Mouse (Mus musculus) ovary, adult 18-20 months (tissue): ENCODE results near the gene Clstn2.
A peak's percentile ranks its signal among the peaks of the same experiment; 100 is the strongest.

Source experiments
- DNase-seq: peaks from one replicate; pipeline ENCODE4 v3.0.0; 2022; ENCODE audit warnings: low spot score, mixed read lengths

Clstn2 gene

DNA sequence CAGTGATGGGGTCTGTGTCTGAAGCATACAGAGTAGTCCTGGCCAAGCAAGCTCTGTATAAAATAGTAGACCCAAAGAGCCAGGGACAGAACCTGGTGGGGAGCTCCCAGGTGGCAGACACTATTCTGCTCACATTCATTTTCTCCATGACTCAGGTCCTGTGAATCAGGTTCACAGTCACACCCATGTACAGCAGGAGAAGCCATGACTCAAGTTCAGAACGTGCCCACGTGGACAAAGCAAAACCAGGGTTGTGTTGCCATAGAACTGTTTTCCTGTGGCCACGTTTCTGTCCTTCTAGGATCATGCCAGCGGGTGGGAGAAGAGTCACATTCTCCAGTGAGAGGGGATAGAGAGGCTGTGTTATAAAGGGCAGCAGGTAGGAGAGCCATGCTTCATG lies 353.9 kb downstream of the Clstn2 start:
- no peak for DNase-seq

DNA sequence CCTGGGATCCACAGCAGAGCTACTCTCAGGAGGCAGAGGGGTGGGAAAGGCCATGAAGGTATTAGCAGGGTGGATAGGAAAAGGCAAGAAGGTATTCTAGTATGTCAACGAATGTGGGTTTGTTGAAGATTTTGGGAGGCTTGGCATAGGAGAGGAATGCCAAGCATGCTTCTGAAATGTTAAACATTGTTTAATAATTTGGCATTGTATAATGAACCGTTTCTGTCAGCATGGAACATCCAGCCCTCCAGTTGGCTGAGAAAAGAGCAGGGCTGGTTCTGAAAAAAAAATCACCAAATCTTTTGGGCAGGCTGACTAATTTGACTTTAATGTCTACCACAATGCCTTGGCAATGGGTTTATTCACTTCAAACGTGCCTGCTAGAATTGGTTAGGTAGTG lies 355.9 kb downstream of the Clstn2 start:
- DNase-seq = no peak

DNA sequence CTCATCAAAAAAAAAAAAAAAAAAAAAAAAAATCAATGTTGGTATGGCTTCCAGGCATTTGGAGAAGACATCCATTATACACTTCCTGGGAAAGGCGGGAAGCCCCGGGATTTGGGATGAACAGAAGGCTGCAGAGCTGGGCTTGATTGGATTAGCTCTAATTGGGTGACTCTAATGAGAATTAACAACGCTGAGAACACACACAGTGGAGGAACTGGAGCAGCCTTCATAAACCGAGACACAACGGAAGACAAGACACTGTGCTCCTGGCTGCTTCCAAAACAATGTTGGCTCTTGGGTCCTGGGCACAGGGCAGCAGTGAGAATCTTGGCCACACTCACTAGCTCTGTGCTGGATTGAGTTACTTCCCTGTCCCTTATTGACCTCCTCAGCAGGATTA lies 360.3 kb downstream of the Clstn2 start:
- DNase-seq = no peak

DNA sequence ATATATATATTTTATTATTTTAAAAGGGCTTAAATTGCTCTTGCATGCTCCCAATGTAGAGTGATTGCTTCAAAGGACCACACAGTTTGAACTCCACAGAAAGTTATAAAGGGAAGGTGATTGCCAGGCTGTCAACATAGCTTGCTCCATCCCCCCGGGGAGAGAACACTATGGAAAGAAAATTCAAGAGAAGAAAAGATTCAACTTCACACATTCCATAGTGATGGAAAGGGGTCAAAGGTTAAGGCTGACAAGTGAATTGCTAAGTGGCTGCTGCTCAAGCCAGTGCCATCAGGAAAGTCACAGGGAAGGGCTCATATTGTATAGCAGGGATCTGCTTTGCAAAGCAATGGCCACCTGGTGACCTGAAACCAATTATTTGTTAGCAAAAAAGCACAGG lies 360.8 kb downstream of the Clstn2 start:
- no peak for DNase-seq

DNA sequence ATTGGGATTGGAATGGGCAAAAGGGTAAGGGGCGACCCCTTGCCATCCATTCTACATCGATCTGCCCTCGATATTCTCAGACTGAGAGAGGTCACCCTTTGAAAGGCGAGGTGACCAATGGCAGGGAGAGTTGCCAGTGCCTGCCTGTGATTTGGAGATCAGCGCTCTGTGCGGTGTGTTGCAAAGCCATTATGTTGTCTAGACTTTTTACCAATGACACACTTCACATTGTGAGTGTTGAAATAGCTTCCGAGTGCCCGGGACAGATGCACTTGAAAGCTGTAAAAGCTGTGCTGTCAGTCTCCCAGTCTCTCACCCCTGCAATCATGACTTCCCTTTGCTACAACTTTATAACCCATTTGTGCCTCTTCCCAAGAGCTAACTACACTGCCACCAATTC lies 362.3 kb downstream of the Clstn2 start:
- DNase-seq = no peak

DNA sequence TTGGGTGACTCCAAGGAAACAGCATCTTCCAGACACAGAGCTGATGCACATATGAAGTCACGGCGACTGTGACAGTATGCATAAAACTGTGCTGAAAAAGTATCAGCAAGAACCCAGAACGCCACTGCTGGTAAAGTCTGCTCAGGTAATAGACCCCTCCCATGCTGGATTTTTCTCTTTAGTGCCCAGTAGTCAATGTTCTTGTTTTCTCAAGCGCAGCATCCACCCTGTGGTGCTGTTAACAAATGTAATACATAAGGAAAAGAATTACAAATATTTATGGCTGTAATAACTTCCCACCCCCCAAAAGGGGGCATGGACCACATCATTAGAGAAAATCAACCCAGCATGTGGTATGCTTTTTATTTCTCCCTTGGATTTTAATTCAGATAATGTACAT lies 372.0 kb downstream of the Clstn2 start:
- no peak for DNase-seq

DNA sequence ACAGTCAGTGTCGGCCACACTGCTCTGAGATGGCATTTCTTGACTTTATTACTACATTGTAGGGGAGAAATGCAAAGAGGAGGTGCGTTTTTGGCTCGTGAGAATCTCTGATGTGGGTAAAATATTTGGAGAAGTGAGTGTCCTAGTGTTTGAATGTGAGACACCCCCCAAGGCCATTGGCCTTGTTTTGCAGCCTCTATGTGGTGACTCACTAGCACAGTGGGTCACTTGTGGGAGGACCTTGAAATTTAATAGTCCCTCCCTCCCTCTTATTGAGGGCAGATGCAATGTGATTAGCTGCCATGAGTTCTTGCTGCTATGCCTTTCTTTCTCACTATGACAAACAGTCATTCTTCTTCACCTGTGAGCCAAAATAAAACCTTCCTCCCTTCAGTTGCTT lies 374.2 kb downstream of the Clstn2 start:
- peak; percentile 24 for DNase-seq

DNA sequence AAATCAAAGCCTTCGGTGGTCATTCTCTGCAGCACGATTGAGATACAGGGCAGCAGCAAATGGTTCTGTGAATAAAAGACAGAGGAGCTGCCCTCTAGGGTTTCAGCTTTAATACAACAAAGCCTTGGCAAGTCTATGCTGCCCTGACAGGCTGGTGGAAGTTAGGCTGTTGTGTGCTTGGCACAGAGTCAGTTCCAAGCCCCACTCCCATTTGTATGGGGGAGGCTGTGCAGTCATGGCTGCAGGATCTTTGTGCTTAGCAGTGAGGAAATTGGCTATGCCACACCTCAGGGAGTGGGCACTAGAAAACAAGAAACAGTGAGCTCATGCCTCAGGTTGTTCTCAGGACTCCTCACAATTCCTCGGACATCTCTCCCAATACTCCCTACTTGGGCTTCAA lies 384.6 kb downstream of the Clstn2 start:
- DNase-seq = no peak

DNA sequence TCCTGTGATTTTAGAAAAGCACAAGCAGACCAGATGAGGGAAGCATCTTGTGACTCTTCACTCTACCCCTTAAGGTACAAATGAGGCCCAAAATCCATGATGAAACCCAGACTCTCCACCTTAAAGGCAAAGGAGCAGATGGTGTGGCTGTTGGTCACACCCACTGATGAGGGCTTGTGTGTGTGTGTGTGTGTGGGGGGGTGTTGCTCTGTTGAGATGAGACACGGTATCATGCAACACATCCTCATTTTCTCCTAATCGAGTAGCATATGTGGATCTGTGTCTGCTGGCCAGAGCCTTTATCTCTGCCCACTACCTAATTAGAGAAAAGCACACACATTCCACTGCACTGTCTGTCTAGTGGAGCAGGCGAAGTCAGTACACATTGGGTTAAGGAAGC lies 387.2 kb downstream of the Clstn2 start:
- no peak for DNase-seq

DNA sequence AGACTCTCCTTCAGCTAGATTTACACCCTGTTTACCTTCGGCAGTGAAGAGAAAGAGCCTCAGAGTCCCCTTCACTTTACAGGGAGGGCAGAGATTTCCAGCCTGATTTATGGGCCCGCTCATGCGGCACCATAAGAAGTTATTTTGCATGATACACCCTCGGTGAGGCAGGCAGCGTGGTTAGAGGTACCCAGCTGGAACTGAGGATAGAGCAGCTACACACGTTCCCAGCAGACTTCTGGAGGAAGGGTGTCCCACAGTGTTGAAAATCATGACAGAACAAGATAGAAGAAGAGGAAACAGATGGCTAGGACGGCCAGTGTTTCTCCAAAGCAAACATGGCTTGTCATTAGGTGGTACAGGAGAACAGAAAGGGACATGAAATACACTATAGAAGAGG lies 390.6 kb downstream of the Clstn2 start:
- DNase-seq = no peak

DNA sequence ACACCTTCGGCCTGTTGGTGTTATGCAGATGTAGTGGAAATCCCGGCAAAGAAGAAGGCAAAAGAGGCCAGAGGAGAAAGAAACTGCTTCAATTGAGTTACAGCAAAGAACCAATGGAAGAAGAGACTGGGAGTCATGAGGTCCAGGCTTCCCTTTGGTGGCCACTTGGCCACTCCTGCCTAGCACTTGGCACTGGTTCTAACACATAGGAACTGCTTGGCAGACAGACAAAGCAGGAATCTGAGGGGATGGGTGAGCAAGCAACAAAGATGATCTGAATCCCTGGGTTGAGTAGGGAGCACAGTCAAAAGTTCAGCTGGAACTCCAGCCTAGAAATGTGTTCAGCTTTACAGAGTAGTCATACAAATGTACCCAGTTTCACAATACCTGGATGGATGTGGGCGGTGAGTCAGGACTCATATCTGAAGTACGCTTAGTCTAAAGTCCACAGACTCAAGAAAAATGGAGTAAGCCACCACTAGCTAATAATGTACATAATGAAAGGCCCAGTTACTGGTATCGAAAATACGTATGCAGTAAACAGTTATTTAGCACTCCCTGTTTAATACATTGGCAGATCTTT lies 392.9 kb downstream of the Clstn2 start:
- DNase-seq = no peak

DNA sequence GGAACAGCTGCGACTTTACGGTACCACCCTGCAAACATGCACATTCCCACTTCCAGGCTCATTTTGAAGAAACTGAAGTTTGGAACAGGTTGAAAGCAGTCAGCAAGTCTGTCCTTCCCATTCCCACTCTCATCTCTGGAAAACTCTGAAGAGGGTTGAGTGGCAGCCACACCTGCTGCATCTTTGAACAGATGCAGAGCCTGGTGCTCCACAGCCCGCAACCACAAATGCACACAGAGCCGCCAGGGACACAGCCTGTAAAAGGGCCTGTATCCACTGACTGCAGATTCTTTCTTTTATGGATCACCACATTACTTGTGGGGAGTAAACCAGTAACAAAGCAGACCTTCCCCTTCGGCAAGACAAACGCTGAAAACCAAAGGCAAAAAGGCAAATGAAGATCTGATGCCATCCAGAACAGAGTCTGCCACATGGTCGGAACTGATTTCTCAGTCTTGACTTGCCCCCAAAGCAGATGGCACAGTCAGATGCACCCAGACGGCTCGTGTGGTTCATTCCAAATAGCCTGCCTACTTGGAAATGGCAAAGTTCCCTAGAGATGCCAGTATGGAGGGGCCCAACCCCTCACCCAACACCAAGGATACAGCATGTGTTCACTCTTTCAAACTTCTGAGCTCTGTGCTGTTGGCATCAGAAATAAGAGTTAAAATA lies 394.2 kb downstream of the Clstn2 start:
- no peak for DNase-seq

DNA sequence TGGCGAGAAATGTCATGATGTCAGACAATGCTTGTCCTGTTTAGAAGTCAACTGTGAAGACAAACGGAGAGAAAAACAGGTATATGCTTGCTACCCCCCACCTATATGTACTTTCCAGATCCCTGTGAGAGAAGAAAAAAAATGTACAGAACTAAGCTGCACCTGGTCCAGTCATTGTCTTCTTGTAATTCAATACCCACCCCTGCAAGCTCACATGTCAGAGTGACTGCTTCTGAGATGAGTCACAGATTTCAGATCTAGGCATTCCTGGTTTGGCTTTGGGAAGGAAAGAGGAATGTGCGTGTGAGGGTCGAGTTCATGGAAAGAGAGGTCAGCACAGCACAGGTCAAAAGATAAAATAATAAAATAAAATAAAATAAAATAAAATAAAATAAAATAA lies 397.6 kb downstream of the Clstn2 start:
- no peak for DNase-seq

DNA sequence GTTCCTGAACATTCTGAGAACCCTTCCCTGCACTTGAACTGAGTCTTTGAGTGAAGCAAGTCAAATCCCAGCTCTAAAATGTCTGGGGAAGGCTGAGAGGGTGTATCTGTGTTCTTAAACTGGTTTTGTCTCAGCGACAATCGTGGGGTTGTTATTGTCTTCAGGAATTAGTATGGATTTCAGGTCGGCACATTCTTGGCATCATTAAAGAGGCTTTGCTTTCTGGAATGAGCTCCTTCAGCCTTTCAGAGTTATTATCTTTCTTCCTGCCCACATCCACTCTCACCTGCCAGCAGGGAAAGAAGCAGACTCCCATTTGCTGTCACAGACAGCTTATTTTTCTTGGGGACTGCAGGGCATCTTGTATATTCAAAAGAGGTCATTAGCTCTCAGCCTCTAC lies 398.1 kb downstream of the Clstn2 start:
- no peak for DNase-seq

DNA sequence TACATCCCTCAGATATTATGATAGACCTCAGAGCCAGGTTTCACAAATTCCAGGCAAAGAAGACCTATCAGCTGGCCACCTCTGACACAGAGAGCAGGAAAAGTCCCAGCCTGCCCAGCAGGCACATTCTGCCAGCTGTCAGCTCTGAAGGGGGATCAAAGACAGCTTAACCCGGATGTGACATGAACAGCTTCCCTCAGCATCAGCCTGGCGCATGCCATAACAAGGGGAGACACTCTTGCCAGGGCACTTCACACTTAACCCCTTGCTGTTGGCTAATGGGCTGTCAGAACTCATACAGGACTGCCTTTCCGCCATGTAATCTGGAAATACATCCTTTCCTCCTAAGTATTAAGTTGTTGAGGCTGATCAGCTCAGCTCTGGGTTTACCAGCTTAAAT lies 403.8 kb downstream of the Clstn2 start:
- DNase-seq = no peak

DNA sequence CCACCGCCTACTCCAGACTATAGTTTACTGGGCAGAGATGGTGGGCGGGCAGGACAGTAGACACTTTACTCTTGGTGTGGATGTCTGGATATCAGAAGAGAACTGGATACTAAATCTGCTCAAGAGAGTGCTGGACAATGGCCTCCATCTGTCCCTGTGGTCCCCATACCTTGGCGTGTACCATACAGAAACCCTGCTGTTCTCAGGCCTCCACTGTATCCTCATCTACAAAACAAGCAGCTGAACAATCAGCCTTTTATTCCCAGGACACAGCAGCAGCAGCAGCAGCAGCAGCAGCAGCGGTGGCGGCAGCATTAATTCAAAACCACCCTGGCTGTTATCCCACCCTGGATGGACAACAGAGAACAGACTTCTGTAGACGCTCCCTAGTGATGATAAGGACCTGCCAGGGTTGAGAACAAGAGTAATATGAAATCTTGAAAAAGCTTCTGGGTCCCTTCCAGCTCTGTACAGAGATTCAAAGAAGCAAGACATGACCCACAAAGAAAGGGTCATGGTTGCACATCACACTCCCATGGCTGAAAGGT lies 404.5 kb downstream of the Clstn2 start:
- DNase-seq = peak; percentile 21

DNA sequence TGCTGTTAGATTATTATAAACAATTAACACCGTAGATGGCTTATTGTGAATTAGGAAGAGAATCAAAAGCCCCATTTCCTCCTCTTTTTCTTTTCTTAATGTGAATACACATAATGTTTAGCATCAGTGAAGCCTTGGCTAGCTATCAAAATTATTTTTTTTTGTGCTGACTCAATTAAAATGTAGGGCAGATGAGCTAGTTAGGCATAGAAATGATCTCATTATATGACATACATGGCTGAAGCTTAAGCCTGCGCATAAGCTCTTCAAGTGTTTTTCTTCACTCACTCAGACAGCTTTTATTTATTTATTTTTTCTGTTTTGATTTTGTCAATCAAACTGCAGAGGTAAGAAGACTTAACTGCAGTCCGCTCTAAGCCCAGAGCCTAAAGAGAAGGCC lies 405.1 kb downstream of the Clstn2 start:
- DNase-seq = no peak

DNA sequence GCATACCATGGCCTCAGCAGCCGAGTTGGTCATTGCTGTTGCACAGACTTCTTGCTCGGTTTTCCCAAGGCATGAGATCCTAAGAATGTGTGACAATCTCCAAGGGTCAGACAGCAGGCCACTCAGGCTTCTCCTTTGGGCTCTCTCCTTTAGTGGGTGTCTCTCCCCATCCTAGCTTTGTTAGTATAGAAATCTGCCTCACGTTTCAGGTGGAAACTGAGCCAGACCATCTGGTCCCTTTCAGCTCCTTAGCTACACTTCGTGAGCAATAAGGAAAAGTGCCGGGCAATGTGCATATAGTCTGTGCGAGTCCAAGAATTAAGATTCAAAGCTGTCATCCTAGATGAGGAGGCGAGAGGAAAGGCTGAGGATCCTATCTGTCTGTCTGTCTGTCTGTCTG lies 422.4 kb downstream of the Clstn2 start:
- no peak for DNase-seq

DNA sequence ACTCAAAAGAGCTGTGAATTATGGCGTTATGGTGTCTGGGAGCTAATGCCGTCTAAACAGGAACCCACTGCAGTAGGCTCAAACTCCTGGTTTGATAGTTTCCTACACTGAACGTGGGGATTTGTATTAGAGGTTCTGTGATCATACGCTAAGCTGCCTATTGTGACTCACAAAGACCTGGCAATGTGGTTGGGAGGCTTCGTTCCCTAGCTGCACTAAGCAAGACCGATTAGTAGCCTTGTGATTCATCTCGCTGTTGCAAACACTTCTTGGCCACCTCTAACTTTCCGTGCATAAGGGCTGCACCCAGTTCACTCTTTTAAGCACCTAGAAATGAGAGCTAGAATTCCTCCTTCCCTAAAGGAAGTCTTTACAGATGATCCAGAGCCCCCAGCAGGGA lies 429.3 kb downstream of the Clstn2 start:
- peak; percentile 18 for DNase-seq

DNA sequence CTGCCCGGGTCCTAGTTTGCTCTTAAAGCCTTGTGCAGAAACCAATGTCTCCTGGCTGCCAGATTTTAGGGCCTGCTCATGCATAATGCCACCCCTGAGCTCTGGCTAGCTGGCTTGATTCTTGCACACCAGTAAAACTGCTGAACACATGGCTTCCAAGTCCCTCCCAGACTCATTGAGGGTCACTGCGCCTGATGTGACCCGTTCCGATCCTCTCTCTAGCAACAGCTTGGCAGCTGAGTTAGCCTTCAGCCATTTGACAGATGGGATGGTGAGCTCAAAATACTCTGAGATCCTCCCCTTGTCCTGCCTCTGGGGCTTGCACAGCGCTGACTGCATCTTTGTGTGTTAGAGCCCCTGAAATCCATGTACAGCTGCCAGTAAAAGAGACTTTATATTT lies 430.5 kb downstream of the Clstn2 start:
- no peak for DNase-seq

DNA sequence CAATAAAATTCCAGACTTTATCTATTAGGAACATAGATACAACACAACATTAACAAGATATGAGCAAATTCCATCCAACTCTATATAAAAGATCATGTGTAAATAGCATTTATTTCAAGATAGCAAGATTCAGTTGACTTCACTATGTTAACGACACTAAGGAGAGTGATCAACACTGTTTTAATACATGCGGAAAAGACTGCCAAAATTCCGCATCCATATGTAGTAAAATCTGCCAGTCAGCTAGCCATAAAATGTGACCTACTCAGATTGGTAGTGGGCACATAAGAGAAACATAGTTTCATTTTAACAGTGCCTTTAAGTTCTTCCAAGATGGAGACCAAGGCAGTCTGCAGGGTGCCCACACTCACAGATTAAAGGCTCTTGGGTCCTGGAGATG lies 434.0 kb downstream of the Clstn2 start:
- DNase-seq = no peak

DNA sequence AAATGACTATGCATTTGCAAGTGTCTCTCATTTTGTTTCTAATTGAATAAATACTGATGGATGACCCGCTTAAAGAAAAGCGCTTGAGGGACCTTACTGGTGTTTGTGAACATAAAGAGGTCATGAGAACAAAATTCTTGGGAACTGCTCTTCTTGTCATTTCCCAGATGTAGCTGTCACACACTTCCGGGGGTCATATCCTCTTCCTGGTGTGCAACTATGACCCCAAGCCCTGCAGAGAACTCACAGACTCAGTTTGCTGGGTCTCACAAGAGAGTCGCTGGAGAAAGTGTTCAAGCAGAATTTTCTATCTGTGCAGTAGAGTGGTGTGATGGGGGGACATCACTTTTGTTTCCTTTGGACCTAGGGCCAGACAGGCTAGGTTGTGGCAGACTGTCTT lies 442.3 kb downstream of the Clstn2 start:
- DNase-seq = no peak

DNA sequence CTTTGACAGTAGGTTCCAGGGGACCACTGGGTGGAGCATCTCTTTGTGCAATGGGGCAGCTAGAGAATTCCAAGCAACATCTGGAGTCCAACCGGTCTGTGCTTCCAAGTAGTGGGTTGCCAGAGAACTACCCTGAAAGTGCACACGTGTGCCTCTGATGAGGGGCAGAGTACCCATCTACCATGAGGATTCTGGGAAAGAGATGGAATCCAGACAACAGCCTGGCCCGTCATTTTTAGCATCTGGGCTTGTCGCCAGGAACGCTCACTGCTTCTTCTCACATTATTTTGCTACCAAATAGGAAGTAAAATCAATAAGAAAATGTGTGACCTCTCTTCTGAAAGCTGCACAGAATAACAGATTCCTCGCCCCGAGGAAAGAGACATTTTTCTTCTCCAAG lies 462.1 kb downstream of the Clstn2 start:
- no peak for DNase-seq

DNA sequence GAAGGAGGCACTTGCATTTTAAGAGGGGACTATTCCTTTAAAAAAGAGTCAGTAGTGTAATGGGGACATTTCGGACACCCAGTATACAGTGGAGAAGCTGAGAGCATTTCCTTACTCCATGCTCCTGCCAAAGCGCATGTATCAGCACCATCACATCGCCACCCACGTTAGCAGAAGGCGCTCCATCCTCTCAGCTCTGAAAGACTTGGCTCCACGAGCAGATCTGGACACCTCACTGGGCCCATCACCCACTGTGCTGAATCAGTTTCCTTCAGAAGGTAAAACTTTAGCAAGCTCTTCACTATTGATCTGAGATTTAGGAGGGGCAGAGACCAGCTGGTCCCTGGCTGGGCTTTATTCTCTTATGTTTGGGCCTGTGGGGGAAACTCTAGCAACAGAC lies 469.9 kb downstream of the Clstn2 start:
- no peak for DNase-seq
